ENCODE assay signal across 8 mouse cellular contexts in genomic region chr4:45106409-45106808, GRCm38 (mm10). TPM values are rescaled to one million over a fixed set of nuclear protein-coding genes. Genes with fewer than 3 reads are reported as not detected.
DNase-seq lines count a peak whose midpoint lies in the region; ATAC-seq lines count a peak whose summit lies in the region.

No protein-coding gene starts in this region.

- ATAC-seq in kidney, embryonic 14.5 days (ENCODE audit: low FRiP score, low TSS enrichment): no peak
- no peak for ATAC-seq in hindbrain, embryonic 15.5 days (ENCODE audit: low FRiP score, low read depth)
- no peak for ATAC-seq in midbrain, embryonic 15.5 days (replicated peaks)
- no peak for ATAC-seq in megakaryocyte-erythroid progenitor cell, adult 5-6 weeks (replicated peaks; ENCODE audit: low FRiP score, low TSS enrichment, poor library complexity, severe bottlenecking)

- no peaks in the 10 kb centered on the region for H3K27me3 ChIP-seq in kidney, embryonic 14.5 days (ENCODE audit: control insufficient read depth, insufficient read depth, low read length)
- no peaks in the 10 kb centered on the region for H3K27me3 ChIP-seq in hindbrain, embryonic 15.5 days
- no peaks in the 10 kb centered on the region for H3K27me3 ChIP-seq in midbrain, embryonic 15.5 days (replicated peaks)

- H3K4me2 ChIP-seq in kidney, embryonic 14.5 days (replicated peaks; ENCODE audit: low read depth, low read length): peak overlapping the region; percentile 79
- peak overlapping the region; percentile 75 for H3K4me2 ChIP-seq in hindbrain, embryonic 15.5 days
- peak overlapping the region; percentile 80 for H3K4me2 ChIP-seq in midbrain, embryonic 15.5 days

- no peak for DNase-seq in kidney, adult 18-20 months
- peak; percentile 11 for DNase-seq in MN1 (ENCODE audit: low spot score)
- DNase-seq in adrenal gland, postnatal 25 days: no peak
- DNase-seq in B cell, adult 2 months: no peak

- H3K9me3 ChIP-seq in kidney, embryonic 14.5 days (ENCODE audit: control insufficient read depth, low read length): no peaks in the 10 kb centered on the region
- no peaks in the 10 kb centered on the region for H3K9me3 ChIP-seq in hindbrain, embryonic 15.5 days
- no peaks in the 10 kb centered on the region for H3K9me3 ChIP-seq in midbrain, embryonic 15.5 days

- H3K4me3 ChIP-seq in kidney, embryonic 14.5 days (ENCODE audit: low read length): peak overlapping the region; percentile 86; the same call in 1 of the 2 replicates
- H3K4me3 ChIP-seq in hindbrain, embryonic 15.5 days: peak overlapping the region; percentile 83; the same call in 1 of the 2 replicates
- no peak overlapping the region for H3K4me3 ChIP-seq in midbrain, embryonic 15.5 days

- peaks cover 28% of the 10 kb centered on the region for H3K36me3 ChIP-seq in kidney, embryonic 14.5 days (ENCODE audit: control insufficient read depth, insufficient read depth, low read length)
- H3K36me3 ChIP-seq in hindbrain, embryonic 15.5 days: peaks cover 15% of the 10 kb centered on the region
- peaks cover 16% of the 10 kb centered on the region for H3K36me3 ChIP-seq in midbrain, embryonic 15.5 days (replicated peaks)

- no peak overlapping the region for H3K27ac ChIP-seq in kidney, embryonic 14.5 days (ENCODE audit: low read depth, low read length)
- H3K27ac ChIP-seq in hindbrain, embryonic 15.5 days (replicated peaks): no peak overlapping the region
- H3K27ac ChIP-seq in midbrain, embryonic 15.5 days: no peak overlapping the region

- 80% methylated on average over 5 of the region's 5 CpGs for WGBS in kidney, embryonic 14.5 days
- WGBS in hindbrain, embryonic 15.5 days: 70% methylated on average over 5 of the region's 5 CpGs
- WGBS in midbrain, embryonic 15.5 days: 82% methylated on average over 5 of the region's 5 CpGs

- H3K4me1 ChIP-seq in kidney, embryonic 14.5 days (ENCODE audit: control insufficient read depth, insufficient read depth, low read length): peaks cover 8% of the 10 kb centered on the region; the same call in 1 of the 2 replicates
- H3K4me1 ChIP-seq in hindbrain, embryonic 15.5 days (replicated peaks): peaks cover 18% of the 10 kb centered on the region
- H3K4me1 ChIP-seq in midbrain, embryonic 15.5 days: peaks cover 13% of the 10 kb centered on the region

- H3K9ac ChIP-seq in kidney, embryonic 14.5 days (ENCODE audit: low read depth, low read length): no peak overlapping the region
- no peak overlapping the region for H3K9ac ChIP-seq in hindbrain, embryonic 15.5 days
- no peak overlapping the region for H3K9ac ChIP-seq in midbrain, embryonic 15.5 days

RNA-seq across cellular contexts. Expression of gene Tomm5, which starts 1.5 kb away (rescaled TPM):
- polyA plus RNA-seq in kidney, embryonic 14.5 days (2014; fragmentation: Nextera tagmentation; extraction: Ambion mirVana): 271 and 343 TPM in 2 replicates
- polyA plus RNA-seq in hindbrain, embryonic 15.5 days (2015; fragmentation: Nextera tagmentation; extraction: Ambion mirVana): 159 and 170 TPM in 2 replicates
- polyA plus RNA-seq in midbrain, embryonic 15.5 days (2015; fragmentation: Nextera tagmentation; extraction: Ambion mirVana): 138 and 149 TPM in 2 replicates
- total RNA-seq in adrenal gland, postnatal 25 days (2021): 84.1 and 86.5 TPM in 2 replicates
- total RNA-seq in megakaryocyte-erythroid progenitor cell, adult 5-6 weeks (2014; fragmentation: Nextera tagmentation): 384 and 535 TPM in 2 replicates
- total RNA-seq in megakaryocyte-erythroid progenitor cell, adult 5-6 weeks (2017): 267 and 394 TPM in 2 replicates

RNA-seq across cellular contexts. Expression of gene Fbxo10, which starts 22.0 kb away (rescaled TPM):
- polyA plus RNA-seq in kidney, embryonic 14.5 days (2014; fragmentation: Nextera tagmentation; extraction: Ambion mirVana): 5.3 and 11.9 TPM in 2 replicates
- 17.2 and 19.0 TPM in 2 replicates for polyA plus RNA-seq in hindbrain, embryonic 15.5 days (2015; fragmentation: Nextera tagmentation; extraction: Ambion mirVana)
- polyA plus RNA-seq in midbrain, embryonic 15.5 days (2015; fragmentation: Nextera tagmentation; extraction: Ambion mirVana): 20.2 and 21.9 TPM in 2 replicates
- total RNA-seq in adrenal gland, postnatal 25 days (2021): 6.9 and 12.5 TPM in 2 replicates
- 16.8 and 21.0 TPM in 2 replicates for total RNA-seq in megakaryocyte-erythroid progenitor cell, adult 5-6 weeks (2014; fragmentation: Nextera tagmentation)
- 10.0 and 13.4 TPM in 2 replicates for total RNA-seq in megakaryocyte-erythroid progenitor cell, adult 5-6 weeks (2017)
